Mouse (Mus musculus): ENCODE results near the gene D230025D16Rik. TPM values are rescaled to one million over a fixed set of nuclear protein-coding genes. Genes with fewer than 3 reads are reported as not detected.
"Not testable (repeated sequence)": the region's sequence is repeated elsewhere in the genome, so short reads cannot be mapped to it uniquely, and the experiment has no call there.

Gene D230025D16Rik
- polyA plus RNA-seq, 1 experiment from 2014 or later, result 20.8 TPM

- H3K27me3 ChIP-seq (ENCODE audit: control insufficient read depth, insufficient read depth, low read length); ATAC-seq (replicated peaks; ENCODE audit: extremely low read depth, insufficient read depth, low FRiP score); H3K4me2 ChIP-seq (ENCODE audit: low read depth, low read length); H3K36me3 ChIP-seq (ENCODE audit: control insufficient read depth, insufficient read depth); H3K4me3 ChIP-seq (ENCODE audit: low read length); H3K4me1 ChIP-seq (ENCODE audit: control insufficient read depth, insufficient read depth, low read length); H3K27ac ChIP-seq (ENCODE audit: low read length); H3K9me3 ChIP-seq (replicated peaks; ENCODE audit: control insufficient read depth, low read length); H3K9ac ChIP-seq (ENCODE audit: low read length): not testable (repeated sequence)
- WGBS, result 89% methylated on average over 4 of the region's 4 CpGs
Measured at GRCm38 (mm10) chr8:105232321-105232693, 7.4 kb downstream of the D230025D16Rik start.

- Histone ChIP-seq H3K9me3 (replicated peaks; ENCODE audit: control insufficient read depth, low read length) (no peaks in the 10 kb centered on the region), H3K27me3 (ENCODE audit: control insufficient read depth, insufficient read depth, low read length) (no peaks in the 10 kb centered on the region), H3K4me3 (ENCODE audit: low read length) (no peak overlapping the region), H3K27ac (ENCODE audit: low read length) (no peak overlapping the region), H3K4me1 (ENCODE audit: control insufficient read depth, insufficient read depth, low read length) (0 out of 2 replicates have a peak, but pooled peaks cover 2% of the 10 kb centered on the region), H3K36me3 (ENCODE audit: control insufficient read depth, insufficient read depth) (peaks cover 10% of the 10 kb centered on the region), H3K9ac (ENCODE audit: low read length) (no peak overlapping the region), H3K4me2 (ENCODE audit: low read depth, low read length) (no peak overlapping the region)
- no peak for ATAC-seq (replicated peaks; ENCODE audit: extremely low read depth, insufficient read depth, low FRiP score)
- 73% methylated on average over 1 of the region's 1 CpGs for WGBS
Measured at GRCm38 (mm10) chr8:105233126-105233935, 8.4 kb downstream of the D230025D16Rik start.

GRCm38 (mm10) chr8:105235206-105235605, 10.3 kb downstream of the D230025D16Rik start:
- Histone ChIP-seq H3K4me3 (ENCODE audit: low read length) (no peak overlapping the region), H3K27me3 (ENCODE audit: control insufficient read depth, insufficient read depth, low read length) (no peaks in the 10 kb centered on the region)
- 57% methylated on average over 1 of the region's 1 CpGs for WGBS

GRCm38 (mm10) chr8:105237442-105238142, 12.6 kb downstream of the D230025D16Rik start:
- Histone ChIP-seq H3K4me3 (ENCODE audit: low read length) (no peak overlapping the region), H3K9ac (ENCODE audit: low read length) (no peak overlapping the region), H3K4me1 (ENCODE audit: control insufficient read depth, insufficient read depth, low read length) (no peaks in the 10 kb centered on the region), H3K27ac (ENCODE audit: low read length) (no peak overlapping the region), H3K27me3 (ENCODE audit: control insufficient read depth, insufficient read depth, low read length) (no peaks in the 10 kb centered on the region), H3K36me3 (ENCODE audit: control insufficient read depth, insufficient read depth) (peaks cover 39% of the 10 kb centered on the region), H3K4me2 (ENCODE audit: low read depth, low read length) (no peak overlapping the region), H3K9me3 (replicated peaks; ENCODE audit: control insufficient read depth, low read length) (no peaks in the 10 kb centered on the region)
- 88% methylated on average over 14 of the region's 14 CpGs for WGBS
- ATAC-seq (replicated peaks; ENCODE audit: extremely low read depth, insufficient read depth, low FRiP score), result no peak

More at GRCm38 (mm10) chr8:105235206-105235605, 10.3 kb downstream of the D230025D16Rik start:
- Histone ChIP-seq H3K9ac (ENCODE audit: low read length) (no peak overlapping the region), H3K4me1 (ENCODE audit: control insufficient read depth, insufficient read depth, low read length) (0 out of 2 replicates have a peak, but pooled peaks cover 2% of the 10 kb centered on the region), H3K4me2 (ENCODE audit: low read depth, low read length) (no peak overlapping the region), H3K27ac (ENCODE audit: low read length) (no peak overlapping the region), H3K9me3 (replicated peaks; ENCODE audit: control insufficient read depth, low read length) (no peaks in the 10 kb centered on the region), H3K36me3 (ENCODE audit: control insufficient read depth, insufficient read depth) (peaks cover 21% of the 10 kb centered on the region)
- no peak for ATAC-seq (replicated peaks; ENCODE audit: extremely low read depth, insufficient read depth, low FRiP score)

GRCm38 (mm10) chr8:105241016-105241415, 16.1 kb downstream of the D230025D16Rik start:
- Histone ChIP-seq H3K4me1 (ENCODE audit: control insufficient read depth, insufficient read depth, low read length) (no peaks in the 10 kb centered on the region), H3K9me3 (replicated peaks; ENCODE audit: control insufficient read depth, low read length) (no peaks in the 10 kb centered on the region), H3K4me3 (ENCODE audit: low read length) (no peak overlapping the region), H3K27me3 (ENCODE audit: control insufficient read depth, insufficient read depth, low read length) (no peaks in the 10 kb centered on the region), H3K27ac (ENCODE audit: low read length) (no peak overlapping the region), H3K36me3 (ENCODE audit: control insufficient read depth, insufficient read depth) (peaks cover 31% of the 10 kb centered on the region), H3K4me2 (ENCODE audit: low read depth, low read length) (no peak overlapping the region), H3K9ac (ENCODE audit: low read length) (no peak overlapping the region)
- 88% methylated on average over 7 of the region's 7 CpGs for WGBS
- ATAC-seq (replicated peaks; ENCODE audit: extremely low read depth, insufficient read depth, low FRiP score), result no peak

GRCm38 (mm10) chr8:105251954-105252353, 27.0 kb downstream of the D230025D16Rik start:
- H3K36me3 ChIP-seq (ENCODE audit: control insufficient read depth, insufficient read depth), result peaks cover 43% of the 10 kb centered on the region
- H3K27ac ChIP-seq (ENCODE audit: low read length), result no peak overlapping the region
- no peak for ATAC-seq (replicated peaks; ENCODE audit: extremely low read depth, insufficient read depth, low FRiP score)
- H3K27me3 ChIP-seq (ENCODE audit: control insufficient read depth, insufficient read depth, low read length), result no peaks in the 10 kb centered on the region
- no peak overlapping the region for H3K4me2 ChIP-seq (ENCODE audit: low read depth, low read length)
- H3K4me1 ChIP-seq (ENCODE audit: control insufficient read depth, insufficient read depth, low read length), result peaks cover 18% of the 10 kb centered on the region
- WGBS, result 88% methylated on average over 6 of the region's 6 CpGs
- no peaks in the 10 kb centered on the region for H3K9me3 ChIP-seq (replicated peaks; ENCODE audit: control insufficient read depth, low read length)
- no peak overlapping the region for H3K9ac ChIP-seq (ENCODE audit: low read length)
- no peak overlapping the region for H3K4me3 ChIP-seq (ENCODE audit: low read length)

GRCm38 (mm10) chr8:105252680-105253537, 28.0 kb downstream of the D230025D16Rik start:
- Histone ChIP-seq H3K4me3 (ENCODE audit: low read length) (0 out of 2 replicates have a peak overlapping the region, but pooled peaks have one; percentile 83), H3K4me1 (ENCODE audit: control insufficient read depth, insufficient read depth, low read length) (peaks cover 18% of the 10 kb centered on the region), H3K27me3 (ENCODE audit: control insufficient read depth, insufficient read depth, low read length) (peaks cover 4% of the 10 kb centered on the region; the same call in 1 of the 2 replicates), H3K9ac (ENCODE audit: low read length) (peak overlapping the region; percentile 57; the same call in 1 of the 2 replicates), H3K36me3 (ENCODE audit: control insufficient read depth, insufficient read depth) (peaks cover 39% of the 10 kb centered on the region), H3K9me3 (replicated peaks; ENCODE audit: control insufficient read depth, low read length) (no peaks in the 10 kb centered on the region), H3K27ac (ENCODE audit: low read length) (no peak overlapping the region), H3K4me2 (ENCODE audit: low read depth, low read length) (peak overlapping the region; percentile 99; the same call in 1 of the 2 replicates)
- ATAC-seq (replicated peaks; ENCODE audit: extremely low read depth, insufficient read depth, low FRiP score), result no peak
- WGBS, result 65% methylated on average over 10 of the region's 10 CpGs

GRCm38 (mm10) chr8:105253766-105254151, 28.8 kb downstream of the D230025D16Rik start:
- Histone ChIP-seq H3K36me3 (ENCODE audit: control insufficient read depth, insufficient read depth) (peaks cover 35% of the 10 kb centered on the region), H3K27ac (ENCODE audit: low read length) (peak overlapping the region; percentile 25; the same call in 1 of the 2 replicates), H3K27me3 (ENCODE audit: control insufficient read depth, insufficient read depth, low read length) (peaks cover 9% of the 10 kb centered on the region; the same call in 1 of the 2 replicates), H3K4me1 (ENCODE audit: control insufficient read depth, insufficient read depth, low read length) (peaks cover 19% of the 10 kb centered on the region), H3K9me3 (replicated peaks; ENCODE audit: control insufficient read depth, low read length) (no peaks in the 10 kb centered on the region), H3K4me2 (ENCODE audit: low read depth, low read length) (peak overlapping the region; percentile 99), H3K9ac (ENCODE audit: low read length) (peak overlapping the region; percentile 57), H3K4me3 (ENCODE audit: low read length) (peak overlapping the region; percentile 83)
- no peak for ATAC-seq (replicated peaks; ENCODE audit: extremely low read depth, insufficient read depth, low FRiP score)
- 44% methylated on average over 20 of the region's 20 CpGs for WGBS

Measured in heart, embryonic 16.5 days (tissue).